Mouse (Mus musculus): ENCODE measurements around the gene Veph1.

- TF ChIP-seq ZC3H11A (IDR thresholded peaks at IDR 0.05; ENCODE audit: borderline replicate concordance, low read depth, low read length) (no peak), ZNF384 (IDR thresholded peaks at IDR 0.05; ENCODE audit: low read depth, low read length) (no peak), CHD2 (IDR thresholded peaks at IDR 0.05; ENCODE audit: low read depth, low read length) (no peak), MAFK (IDR thresholded peaks at IDR 0.05; ENCODE audit: insufficient read depth, low read depth, low read length) (no peak)
Measured at GRCm38 (mm10) chr3:66101809-66102598, 194.6 kb downstream of the Veph1 start.
